Mouse (Mus musculus) stomach, embryonic 14.5 days (tissue): ENCODE measurements around the gene Sorbs1. TPM values are rescaled to one million over a fixed set of nuclear protein-coding genes. Genes with fewer than 3 reads are reported as not detected.

Experiments used
- ATAC-seq: fragments of 200-750 bp; cut with Nextera tagmentation; 2 replicates; pipeline ENCODE4 v1.8.0; 2017; ENCODE audit warnings: low read depth, moderate TSS enrichment; ENCODE audit not compliant: insufficient number of reproducible peaks, insufficient read depth, low FRiP score
- H3K27ac ChIP-seq: fragments of 300-500 bp; sonication (generic); 2 replicates; pipeline ENCODE4 v1.5.1; 2014; ENCODE audit warnings: mild to moderate bottlenecking, low read length, moderate library complexity, mixed read lengths
- H3K27me3 ChIP-seq: fragments of 300-500 bp; sonication (generic); 2 replicates; pipeline ENCODE4 v1.6.1; 2014; ENCODE audit warnings: low read length, control low read depth, mixed read lengths; ENCODE audit not compliant: control insufficient read depth, insufficient read depth
- H3K36me3 ChIP-seq: fragments of 300-500 bp; sonication (generic); 2 replicates; pipeline ENCODE4 v1.6.1; 2014; ENCODE audit warnings: mild to moderate bottlenecking, control low read depth, low read length, moderate library complexity, mixed read lengths; ENCODE audit not compliant: control insufficient read depth, insufficient read depth
- H3K4me1 ChIP-seq: fragments of 300-500 bp; sonication (generic); 2 replicates; pipeline ENCODE4 v1.6.1; 2014; ENCODE audit warnings: low read length, control low read depth, mixed read lengths; ENCODE audit not compliant: control insufficient read depth, insufficient read depth
- H3K4me2 ChIP-seq: fragments of 300-500 bp; sonication (generic); replicated peaks from 2 replicates; pipeline ENCODE4 v1.6.1; 2014; ENCODE audit warnings: low read depth, low read length, control low read depth
- H3K4me3 ChIP-seq: fragments of 300-500 bp; sonication (generic); 2 replicates; pipeline ENCODE4 v1.5.1; 2014; ENCODE audit warnings: low read depth, low read length, control low read depth
- H3K9ac ChIP-seq: fragments of 300-500 bp; sonication (generic); replicated peaks from 2 replicates; pipeline ENCODE4 v1.6.1; 2014; ENCODE audit warnings: low read depth, mild to moderate bottlenecking, control low read depth, low read length, moderate library complexity, mixed read lengths
- H3K9me3 ChIP-seq: fragments of 300-500 bp; sonication (generic); 2 replicates; pipeline ENCODE4 v1.6.1; 2016; ENCODE audit warnings: low read depth, low read length, control low read depth; ENCODE audit not compliant: control insufficient read depth
- WGBS: fragments of 180-500 bp; shearing (Covaris S2); extraction: QIAGEN DNeasy Blood & Tissue Kit; methylation state at CpG from one replicate; pipeline ENCODE4 v1.1.7; 2014; 5-methylcytosine and 5-hydroxymethylcytosine counted together
- polyA plus RNA-seq: library from polyadenylated mRNA; unstranded; fragments of >200 nt; fragmentation: Nextera tagmentation; extraction: Ambion mirVana; gene quantifications from 2 replicates; pipeline ENCODE4 v1.2.1, GENCODE M21; 2014

Gene Sorbs1
- polyA plus RNA-seq, 1 experiment from 2014 or later, result 84.0 TPM

- no peaks in the 10 kb centered on the region for H3K36me3 ChIP-seq
- H3K9me3 ChIP-seq, result no peaks in the 10 kb centered on the region
- H3K27ac ChIP-seq, result no peak overlapping the region
- H3K4me1 ChIP-seq, result no peaks in the 10 kb centered on the region
- H3K4me2 ChIP-seq, result no peak overlapping the region
- ATAC-seq, result no peak
- H3K27me3 ChIP-seq, result no peaks in the 10 kb centered on the region
- WGBS, result 60% methylated on average over 6 of the region's 6 CpGs
- H3K4me3 ChIP-seq, result no peak overlapping the region
- no peak overlapping the region for H3K9ac ChIP-seq
These were observed 15.3 kb downstream of the Sorbs1 start for GRCm38 (mm10) chr19:40498162-40498725.

GRCm38 (mm10) chr19:40496509-40497267 lies 16.9 kb downstream of the Sorbs1 start:
- 92% methylated on average over 11 of the region's 11 CpGs for WGBS
- no peak overlapping the region for H3K27ac ChIP-seq

GRCm38 (mm10) chr19:40496071-40496470 lies 17.5 kb downstream of the Sorbs1 start:
- ATAC-seq, result no peak
- Histone ChIP-seq H3K9ac (no peak overlapping the region), H3K27me3 (no peaks in the 10 kb centered on the region), H3K4me3 (no peak overlapping the region), H3K4me2 (no peak overlapping the region), H3K9me3 (no peaks in the 10 kb centered on the region), H3K36me3 (no peaks in the 10 kb centered on the region), H3K27ac (no peak overlapping the region), H3K4me1 (0 out of 2 replicates have a peak, but pooled peaks cover under 1% of the 10 kb centered on the region)
- 70% methylated on average over 4 of the region's 4 CpGs for whole genome bisulfite sequencing

More at GRCm38 (mm10) chr19:40496509-40497267, 16.9 kb downstream of the Sorbs1 start:
- no peak overlapping the region for H3K4me3 ChIP-seq
- no peaks in the 10 kb centered on the region for H3K9me3 ChIP-seq
- ATAC-seq, result no peak
- H3K27me3 ChIP-seq, result no peaks in the 10 kb centered on the region
- H3K36me3 ChIP-seq, result no peaks in the 10 kb centered on the region
- H3K4me1 ChIP-seq, result no peaks in the 10 kb centered on the region
- no peak overlapping the region for H3K9ac ChIP-seq
- H3K4me2 ChIP-seq, result no peak overlapping the region

- H3K9me3 ChIP-seq, result no peaks in the 10 kb centered on the region
- H3K9ac ChIP-seq, result no peak overlapping the region
- peaks cover 20% of the 10 kb centered on the region for H3K4me1 ChIP-seq
- peak overlapping the region; percentile 29; the same call in 1 of the 2 replicates for H3K27ac ChIP-seq
- H3K4me3 ChIP-seq, result no peak overlapping the region
- H3K36me3 ChIP-seq, result no peaks in the 10 kb centered on the region
- no peak overlapping the region for H3K4me2 ChIP-seq
- 52% methylated on average over 9 of the region's 9 CpGs for WGBS
- no peak for ATAC-seq
- no peaks in the 10 kb centered on the region for H3K27me3 ChIP-seq
These were observed 20.7 kb downstream of the Sorbs1 start for GRCm38 (mm10) chr19:40492902-40493301.

GRCm38 (mm10) chr19:40491442-40491841 lies 22.1 kb downstream of the Sorbs1 start:
- no peak overlapping the region for H3K27ac ChIP-seq
- no peaks in the 10 kb centered on the region for H3K27me3 ChIP-seq
- no peak overlapping the region for H3K4me2 ChIP-seq
- no peak overlapping the region for H3K9ac ChIP-seq
- no peak overlapping the region for H3K4me3 ChIP-seq
- H3K36me3 ChIP-seq, result no peaks in the 10 kb centered on the region
- H3K9me3 ChIP-seq, result no peaks in the 10 kb centered on the region
- WGBS, result 83% methylated on average over 2 of the region's 2 CpGs
- H3K4me1 ChIP-seq, result peaks cover 24% of the 10 kb centered on the region
- ATAC-seq, result no peak

- H3K9ac ChIP-seq, result no peak overlapping the region
- H3K9me3 ChIP-seq, result no peaks in the 10 kb centered on the region
- H3K27ac ChIP-seq, result peak overlapping the region; percentile 8; the same call in 1 of the 2 replicates
- WGBS, result 54% methylated on average over 8 of the region's 8 CpGs
- 0 out of 2 replicates have a peak, but pooled peaks have one; percentile 16 for ATAC-seq
- H3K36me3 ChIP-seq, result no peaks in the 10 kb centered on the region
- peaks cover 24% of the 10 kb centered on the region for H3K4me1 ChIP-seq
- H3K27me3 ChIP-seq, result no peaks in the 10 kb centered on the region
- no peak overlapping the region for H3K4me3 ChIP-seq
- H3K4me2 ChIP-seq, result no peak overlapping the region
These were observed 22.8 kb downstream of the Sorbs1 start for GRCm38 (mm10) chr19:40490765-40491164.

GRCm38 (mm10) chr19:40489633-40490032 lies 23.9 kb downstream of the Sorbs1 start:
- Histone ChIP-seq H3K9ac (no peak overlapping the region), H3K27ac (peak overlapping the region; percentile 8; the same call in 1 of the 2 replicates), H3K4me3 (no peak overlapping the region), H3K9me3 (no peaks in the 10 kb centered on the region), H3K4me1 (peaks cover 24% of the 10 kb centered on the region), H3K36me3 (no peaks in the 10 kb centered on the region), H3K4me2 (no peak overlapping the region), H3K27me3 (no peaks in the 10 kb centered on the region)
- ATAC-seq, result no peak
- WGBS, result 61% methylated on average over 6 of the region's 6 CpGs

- H3K4me1 ChIP-seq, result peaks cover 24% of the 10 kb centered on the region
- H3K27ac ChIP-seq, result no peak overlapping the region
- WGBS, result 74% methylated on average over 8 of the region's 8 CpGs
- H3K4me2 ChIP-seq, result no peak overlapping the region
- H3K27me3 ChIP-seq, result no peaks in the 10 kb centered on the region
- H3K36me3 ChIP-seq, result no peaks in the 10 kb centered on the region
- no peak for ATAC-seq
- no peak overlapping the region for H3K4me3 ChIP-seq
- no peak overlapping the region for H3K9ac ChIP-seq
- no peaks in the 10 kb centered on the region for H3K9me3 ChIP-seq
These were observed 24.6 kb downstream of the Sorbs1 start for GRCm38 (mm10) chr19:40488853-40489454.
